Mouse (Mus musculus): ENCODE measurements at regions not wholly inside any gene's neighbourhood (a gene's known extent, or its start where the extent isn't known, plus 50 kb on each side); places are given as distances from the start of the nearest gene placed in this dataset.

DNA sequence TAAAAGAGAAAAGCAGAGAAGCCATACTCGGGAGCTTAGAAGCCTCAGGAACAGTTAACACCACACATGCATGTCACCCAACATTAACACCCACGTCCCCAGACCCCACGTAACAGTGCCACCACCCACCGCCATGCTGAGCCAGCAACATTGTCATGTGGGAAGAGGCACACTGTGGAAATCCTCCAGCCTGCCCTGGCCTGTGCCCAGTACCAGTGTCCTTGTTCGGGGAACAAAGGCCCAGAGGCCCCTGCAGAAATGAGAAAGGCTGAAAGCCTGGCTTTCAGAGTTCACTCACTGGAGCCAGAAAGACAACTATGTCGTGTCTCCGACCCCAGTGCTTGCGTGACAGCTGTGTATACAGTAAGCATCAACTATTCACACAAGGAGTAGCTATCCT lies 86.7 kb upstream of the Dio3 start:
- no peaks in the 10 kb centered on the region for H3K36me3 ChIP-seq
- no peak overlapping the region for H3K4me2 ChIP-seq (replicated peaks)
- no peak overlapping the region for H3K9ac ChIP-seq
- ATAC-seq (ENCODE audit: insufficient number of reproducible peaks, insufficient read depth, low FRiP score, low TSS enrichment): no peak
- no peak overlapping the region for H3K27ac ChIP-seq
- 79% methylated on average over 8 of the region's 8 CpGs for WGBS
- H3K4me3 ChIP-seq: no peak overlapping the region
- peaks cover 46% of the 10 kb centered on the region for H3K27me3 ChIP-seq
- no peaks in the 10 kb centered on the region for H3K9me3 ChIP-seq
- peaks cover 23% of the 10 kb centered on the region for H3K4me1 ChIP-seq

DNA sequence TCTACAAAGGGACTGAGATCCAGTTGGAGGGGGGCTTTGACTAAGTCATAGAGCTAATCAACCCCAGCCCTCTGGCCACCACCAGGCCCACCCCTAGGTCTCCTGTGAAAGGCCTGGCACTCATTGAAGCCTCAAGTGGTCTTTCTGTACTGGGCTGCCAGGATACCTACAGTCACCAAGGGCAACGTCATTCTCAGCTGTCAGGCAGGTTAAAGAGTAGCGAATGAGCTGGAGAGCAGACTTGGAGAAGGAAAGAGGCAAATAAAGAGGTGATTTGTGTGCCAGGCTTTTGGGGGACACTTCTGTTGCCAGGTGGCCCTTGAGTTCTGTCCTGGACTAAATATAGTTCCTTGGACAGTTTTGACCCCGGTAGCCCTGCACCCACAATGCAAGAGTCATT lies 81.5 kb upstream of the Dio3 start:
- no peak overlapping the region for H3K4me2 ChIP-seq (replicated peaks)
- H3K36me3 ChIP-seq: no peaks in the 10 kb centered on the region
- H3K4me3 ChIP-seq: no peak overlapping the region
- peaks cover 4% of the 10 kb centered on the region for H3K27me3 ChIP-seq
- 86% methylated on average over 3 of the region's 3 CpGs for WGBS
- ATAC-seq (ENCODE audit: insufficient number of reproducible peaks, insufficient read depth, low FRiP score, low TSS enrichment): no peak
- H3K9me3 ChIP-seq: no peaks in the 10 kb centered on the region
- no peaks in the 10 kb centered on the region for H3K4me1 ChIP-seq
- H3K9ac ChIP-seq: no peak overlapping the region
- H3K27ac ChIP-seq: no peak overlapping the region

DNA sequence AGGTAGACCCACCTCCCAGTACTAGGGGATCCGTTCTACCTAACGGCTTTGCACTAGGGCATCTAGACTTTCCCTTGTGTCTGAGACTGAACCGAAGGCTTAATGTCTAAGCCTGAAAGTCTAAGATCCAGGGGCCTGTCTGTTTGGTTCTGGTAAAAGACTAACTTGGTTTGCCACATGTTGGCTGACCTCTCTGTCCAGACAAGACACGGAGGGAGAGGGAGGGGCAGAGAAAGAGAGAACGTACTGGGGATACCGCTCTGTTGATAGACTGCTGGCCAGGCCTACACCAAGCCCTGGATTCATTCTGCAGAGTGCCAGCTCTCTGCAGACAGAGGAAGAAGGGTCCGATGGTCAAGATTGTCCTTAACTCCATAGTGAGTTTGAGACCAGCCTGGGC lies 78.4 kb upstream of the Dio3 start:
- Histone ChIP-seq H3K4me3 (no peak overlapping the region), H3K27ac (no peak overlapping the region), H3K27me3 (0 out of 2 replicates have a peak, but pooled peaks cover 7% of the 10 kb centered on the region), H3K4me2 (replicated peaks) (no peak overlapping the region), H3K4me1 (0 out of 2 replicates have a peak, but pooled peaks cover 4% of the 10 kb centered on the region), H3K36me3 (no peaks in the 10 kb centered on the region), H3K9ac (no peak overlapping the region), H3K9me3 (no peaks in the 10 kb centered on the region)
- 92% methylated on average over 7 of the region's 7 CpGs for WGBS
- no peak for ATAC-seq (ENCODE audit: insufficient number of reproducible peaks, insufficient read depth, low FRiP score, low TSS enrichment)

DNA sequence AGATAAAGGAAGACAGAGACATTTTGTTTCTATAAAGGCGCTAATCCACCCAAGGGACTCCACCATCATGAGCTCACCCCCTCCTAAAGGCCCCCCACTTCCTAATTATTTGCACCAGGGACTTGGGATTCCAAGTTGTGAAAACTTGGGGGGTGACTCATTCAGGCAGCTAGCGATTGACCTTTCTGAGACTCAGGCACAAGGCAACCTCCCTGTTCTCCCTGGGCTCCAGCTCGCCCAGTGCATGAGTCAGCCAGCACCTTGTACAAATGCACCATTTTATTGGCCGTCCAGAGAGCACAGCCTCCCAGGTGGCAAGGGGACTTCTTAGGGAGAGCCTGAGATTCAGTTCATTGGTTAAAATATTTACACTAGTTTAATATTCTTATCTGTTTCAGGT lies 78.0 kb upstream of the Dio3 start:
- ATAC-seq (ENCODE audit: insufficient number of reproducible peaks, insufficient read depth, low FRiP score, low TSS enrichment): no peak
- Histone ChIP-seq H3K27ac (no peak overlapping the region), H3K36me3 (no peaks in the 10 kb centered on the region), H3K4me2 (replicated peaks) (no peak overlapping the region), H3K9ac (no peak overlapping the region), H3K4me3 (no peak overlapping the region), H3K4me1 (0 out of 2 replicates have a peak, but pooled peaks cover 4% of the 10 kb centered on the region), H3K27me3 (0 out of 2 replicates have a peak, but pooled peaks cover 7% of the 10 kb centered on the region), H3K9me3 (no peaks in the 10 kb centered on the region)
- WGBS: 93% methylated on average over 4 of the region's 4 CpGs

DNA sequence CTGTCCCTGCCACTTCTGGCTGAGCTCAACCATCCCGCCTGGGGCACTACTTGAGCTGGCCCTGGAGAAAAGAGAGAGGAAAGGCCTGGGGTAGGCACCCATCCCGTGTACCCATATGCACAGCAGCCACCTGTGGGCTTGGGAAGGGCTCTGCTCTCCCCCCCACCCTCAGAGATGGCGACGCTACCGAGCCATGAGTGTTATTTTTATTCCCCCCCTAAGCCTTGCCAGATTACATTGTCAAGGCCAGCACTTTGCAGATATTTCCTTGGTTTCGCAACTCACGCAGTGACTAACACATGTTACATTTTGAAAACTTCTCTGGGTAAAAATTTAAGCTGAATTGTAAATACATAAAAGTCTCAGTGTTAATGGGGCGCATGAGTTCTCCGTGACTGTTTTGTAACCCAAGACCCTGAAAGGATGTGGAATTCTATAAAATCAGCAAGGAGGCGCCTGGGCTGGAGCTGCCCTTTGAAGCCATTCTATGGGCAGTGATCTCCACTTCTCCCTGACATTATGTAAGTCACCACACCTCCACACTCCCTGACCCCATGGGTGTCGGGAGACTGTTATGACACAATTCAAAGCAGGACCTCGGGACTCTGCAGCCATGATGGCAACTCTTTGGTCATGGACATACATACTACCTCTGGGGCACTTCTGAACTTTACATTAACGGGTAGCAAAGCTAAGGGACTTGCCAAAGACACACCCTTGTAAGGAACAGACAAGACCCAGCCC lies 75.4 kb upstream of the Dio3 start:
- Histone ChIP-seq H3K9me3 (no peaks in the 10 kb centered on the region), H3K36me3 (no peaks in the 10 kb centered on the region), H3K27me3 (0 out of 2 replicates have a peak, but pooled peaks cover 7% of the 10 kb centered on the region), H3K9ac (no peak overlapping the region), H3K27ac (no peak overlapping the region), H3K4me2 (replicated peaks) (no peak overlapping the region), H3K4me3 (no peak overlapping the region), H3K4me1 (peaks cover 11% of the 10 kb centered on the region; the same call in 1 of the 2 replicates)
- 73% methylated on average over 13 of the region's 13 CpGs for WGBS
- ATAC-seq (ENCODE audit: insufficient number of reproducible peaks, insufficient read depth, low FRiP score, low TSS enrichment): no peak

DNA sequence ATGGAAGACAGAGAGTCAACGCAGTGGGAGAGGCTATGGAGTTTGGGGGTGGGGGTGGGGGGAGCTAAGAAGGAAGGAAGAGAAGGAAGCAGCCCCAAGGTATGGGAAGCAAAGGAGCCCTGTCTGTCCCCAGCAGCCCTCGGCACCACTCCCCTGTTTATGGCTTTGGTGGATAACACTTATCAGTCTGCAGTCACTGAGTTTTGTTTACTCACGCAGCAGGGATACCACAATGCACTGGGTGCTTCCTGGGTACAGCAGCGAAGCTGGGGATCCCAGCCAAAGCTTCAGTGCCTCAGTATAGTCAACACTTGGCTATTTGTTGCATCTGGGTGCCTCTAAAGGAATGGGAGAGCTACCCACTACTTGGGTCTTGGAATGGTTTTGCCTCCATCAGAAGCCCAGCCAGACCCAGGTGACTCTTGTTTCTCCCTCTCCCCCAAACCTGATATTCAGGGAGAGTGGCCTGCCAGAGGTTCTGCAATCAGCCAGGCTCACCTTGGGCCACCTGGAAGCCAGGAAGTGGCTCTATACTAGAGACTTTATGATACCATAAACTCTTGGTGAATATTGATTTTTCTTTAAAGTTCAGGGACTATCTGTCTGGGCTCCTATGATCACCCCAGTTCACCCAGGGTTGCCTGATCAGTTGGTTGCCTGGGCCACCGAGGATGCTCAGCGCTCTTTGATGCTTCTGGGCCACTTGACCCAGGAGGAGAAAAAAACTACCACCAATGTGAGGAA lies 74.5 kb upstream of the Dio3 start:
- no peak overlapping the region for H3K4me2 ChIP-seq (replicated peaks)
- H3K9me3 ChIP-seq: no peaks in the 10 kb centered on the region
- H3K36me3 ChIP-seq: no peaks in the 10 kb centered on the region
- WGBS: 75% methylated on average over 6 of the region's 6 CpGs
- H3K4me3 ChIP-seq: no peak overlapping the region
- H3K4me1 ChIP-seq: peaks cover 11% of the 10 kb centered on the region; the same call in 1 of the 2 replicates
- H3K27ac ChIP-seq: no peak overlapping the region
- no peak for ATAC-seq (ENCODE audit: insufficient number of reproducible peaks, insufficient read depth, low FRiP score, low TSS enrichment)
- H3K27me3 ChIP-seq: 0 out of 2 replicates have a peak, but pooled peaks cover 7% of the 10 kb centered on the region
- H3K9ac ChIP-seq: no peak overlapping the region

DNA sequence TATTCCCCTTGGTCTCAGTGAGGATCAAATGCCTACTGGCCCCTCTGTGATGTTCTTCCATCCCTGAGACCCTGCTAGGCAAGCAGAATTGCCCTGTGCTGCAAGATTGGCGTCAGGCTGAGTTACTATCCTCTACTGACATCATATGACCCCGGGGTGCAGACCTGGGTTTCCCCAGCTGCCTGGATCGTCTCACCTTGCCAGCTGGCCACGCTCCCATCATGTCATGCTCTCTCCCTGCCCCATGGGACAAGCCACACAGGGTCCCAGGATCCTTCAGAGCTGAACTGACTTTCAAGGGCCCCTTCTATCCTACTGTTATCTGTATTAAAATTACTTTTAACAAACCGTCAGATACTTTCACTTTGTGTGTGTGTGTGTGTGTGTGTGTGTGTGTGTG lies 72.6 kb upstream of the Dio3 start:
- Histone ChIP-seq H3K9me3 (no peaks in the 10 kb centered on the region), H3K36me3 (no peaks in the 10 kb centered on the region), H3K27ac (no peak overlapping the region), H3K9ac (no peak overlapping the region; the same call in 1 of the 2 replicates), H3K4me1 (peaks cover 11% of the 10 kb centered on the region; the same call in 1 of the 2 replicates), H3K4me3 (no peak overlapping the region), H3K27me3 (0 out of 2 replicates have a peak, but pooled peaks cover 4% of the 10 kb centered on the region), H3K4me2 (replicated peaks) (no peak overlapping the region)
- ATAC-seq (ENCODE audit: insufficient number of reproducible peaks, insufficient read depth, low FRiP score, low TSS enrichment): no peak
- WGBS: 51% methylated on average over 5 of the region's 5 CpGs

DNA sequence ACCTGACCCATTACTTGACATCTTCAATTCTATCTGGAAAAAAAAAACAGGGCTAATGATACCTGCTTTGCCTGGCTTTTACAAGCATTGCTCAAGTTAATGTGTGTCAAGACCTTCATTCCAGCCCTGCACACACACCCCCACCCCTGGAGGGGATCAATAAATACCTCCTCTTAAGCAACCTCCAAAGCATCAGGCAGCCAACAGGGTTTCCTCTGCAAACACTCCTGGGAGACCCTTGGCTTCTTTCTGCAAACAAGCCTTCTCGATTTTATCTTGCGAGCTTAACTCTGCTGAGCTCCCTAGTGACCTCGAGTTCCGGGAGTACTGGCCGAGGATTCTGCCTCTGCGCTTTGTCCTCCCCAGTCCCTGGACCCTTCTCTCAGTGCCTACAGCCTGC lies 72.1 kb upstream of the Dio3 start:
- H3K9ac ChIP-seq: no peak overlapping the region; the same call in 1 of the 2 replicates
- WGBS: 11% methylated on average over 6 of the region's 6 CpGs
- no peak; the same call in 1 of the 2 replicates for ATAC-seq (ENCODE audit: insufficient number of reproducible peaks, insufficient read depth, low FRiP score, low TSS enrichment)
- H3K4me1 ChIP-seq: peaks cover 11% of the 10 kb centered on the region; the same call in 1 of the 2 replicates
- H3K4me3 ChIP-seq: no peak overlapping the region
- 0 out of 2 replicates have a peak, but pooled peaks cover 4% of the 10 kb centered on the region for H3K27me3 ChIP-seq
- no peak overlapping the region; the same call in 1 of the 2 replicates for H3K27ac ChIP-seq
- H3K36me3 ChIP-seq: no peaks in the 10 kb centered on the region
- H3K9me3 ChIP-seq: no peaks in the 10 kb centered on the region
- 0 out of 2 replicates have a peak overlapping the region, but pooled peaks have one; percentile 3 for H3K4me2 ChIP-seq (replicated peaks)

DNA sequence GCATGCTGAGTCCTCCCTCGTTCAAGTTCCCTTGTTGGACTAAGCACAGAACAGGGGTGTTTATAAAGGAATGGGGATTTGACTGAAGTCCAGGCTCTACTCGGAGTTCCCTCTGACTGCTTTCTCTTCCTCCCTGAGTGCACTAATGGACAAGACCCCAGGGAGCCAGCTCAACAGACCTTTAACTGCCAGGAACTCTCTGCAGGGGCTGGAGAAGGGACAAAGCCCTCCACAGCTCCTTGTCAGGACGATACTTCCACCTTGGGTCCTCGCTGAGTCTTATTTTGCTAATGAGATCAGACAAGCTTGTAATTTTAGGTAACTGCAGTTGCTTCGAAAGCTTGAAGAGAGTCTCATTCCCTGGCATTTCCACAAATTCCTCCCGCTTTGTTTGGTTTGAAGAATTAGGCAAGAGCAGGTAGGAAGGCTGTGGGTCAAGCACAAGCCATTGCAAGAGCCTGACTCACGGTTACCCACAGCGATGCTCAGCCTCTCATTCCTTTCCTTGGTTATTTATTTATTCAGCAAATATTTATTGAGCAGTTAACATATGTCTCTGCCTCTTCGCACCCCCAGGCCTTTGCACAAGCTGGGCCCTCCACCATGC lies 71.5 kb upstream of the Dio3 start:
- ATAC-seq (ENCODE audit: insufficient number of reproducible peaks, insufficient read depth, low FRiP score, low TSS enrichment): no peak; the same call in 1 of the 2 replicates
- H3K9ac ChIP-seq: no peak overlapping the region
- H3K4me1 ChIP-seq: peaks cover 11% of the 10 kb centered on the region; the same call in 1 of the 2 replicates
- 0 out of 2 replicates have a peak, but pooled peaks cover 4% of the 10 kb centered on the region for H3K27me3 ChIP-seq
- H3K4me3 ChIP-seq: no peak overlapping the region
- H3K27ac ChIP-seq: no peak overlapping the region; the same call in 1 of the 2 replicates
- H3K9me3 ChIP-seq: no peaks in the 10 kb centered on the region
- H3K36me3 ChIP-seq: no peaks in the 10 kb centered on the region
- 27% methylated on average over 9 of the region's 9 CpGs for WGBS
- H3K4me2 ChIP-seq (replicated peaks): 0 out of 2 replicates have a peak overlapping the region, but pooled peaks have one; percentile 3

DNA sequence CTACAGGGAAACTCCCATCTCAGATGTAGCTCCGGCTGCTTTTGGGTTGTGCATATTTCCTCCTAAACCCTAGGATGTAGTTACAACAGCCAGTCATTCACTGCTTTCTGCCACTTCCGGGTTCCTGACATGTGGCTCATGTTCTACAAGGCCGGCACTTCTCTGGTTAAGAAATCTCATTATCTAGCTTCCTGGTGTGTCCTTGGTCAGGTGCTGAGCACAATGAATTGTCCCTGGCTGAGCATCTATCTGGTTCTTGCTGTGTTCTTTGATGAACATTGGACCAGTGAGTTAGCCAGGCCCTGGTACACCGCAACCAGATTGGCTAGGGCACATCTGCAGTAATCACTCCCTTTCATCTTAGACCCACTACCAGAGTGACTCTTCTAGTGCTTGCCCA lies 66.2 kb upstream of the Dio3 start:
- Histone ChIP-seq H3K4me3 (no peak overlapping the region), H3K9ac (no peak overlapping the region), H3K4me2 (replicated peaks) (no peak overlapping the region), H3K27ac (no peak overlapping the region), H3K4me1 (peaks cover 12% of the 10 kb centered on the region; the same call in 1 of the 2 replicates), H3K36me3 (no peaks in the 10 kb centered on the region), H3K9me3 (no peaks in the 10 kb centered on the region), H3K27me3 (no peaks in the 10 kb centered on the region)
- ATAC-seq (ENCODE audit: insufficient number of reproducible peaks, insufficient read depth, low FRiP score, low TSS enrichment): no peak
- 71% methylated on average over 4 of the region's 4 CpGs for whole genome bisulfite sequencing

DNA sequence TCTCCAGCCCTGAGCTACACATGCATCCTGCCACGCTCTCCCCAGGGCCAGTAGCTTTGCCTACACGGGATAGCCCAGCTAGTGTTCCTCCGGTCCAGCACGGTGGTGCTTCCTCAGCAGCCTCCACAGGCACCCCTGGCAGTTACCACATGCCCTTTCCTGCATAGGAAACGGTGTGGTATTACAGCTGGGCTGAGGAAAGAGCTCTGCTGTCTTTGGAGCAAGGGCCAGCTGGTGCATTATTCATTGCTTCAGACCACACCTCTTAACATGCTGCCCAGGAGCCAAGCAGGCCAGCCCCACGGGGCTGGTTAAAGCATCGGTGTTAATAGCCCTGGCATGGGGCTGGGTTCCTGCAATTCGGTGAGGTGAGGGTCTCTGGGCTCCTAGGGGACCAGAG lies 64.0 kb upstream of the Dio3 start:
- WGBS: 43% methylated on average over 8 of the region's 8 CpGs
- Histone ChIP-seq H3K9ac (no peak overlapping the region), H3K4me2 (replicated peaks) (no peak overlapping the region), H3K9me3 (no peaks in the 10 kb centered on the region), H3K27me3 (no peaks in the 10 kb centered on the region), H3K4me3 (no peak overlapping the region), H3K36me3 (no peaks in the 10 kb centered on the region), H3K4me1 (peaks cover 12% of the 10 kb centered on the region; the same call in 1 of the 2 replicates), H3K27ac (no peak overlapping the region)
- no peak for ATAC-seq (ENCODE audit: insufficient number of reproducible peaks, insufficient read depth, low FRiP score, low TSS enrichment)
